ENCODE assay signal across 13 mouse cellular contexts in genomic region chr11:67125361-67125760, GRCm38 (mm10). TPM values are rescaled to one million over a fixed set of nuclear protein-coding genes. Genes with fewer than 3 reads are reported as not detected.
DNase-seq lines count a peak whose midpoint lies in the region; ATAC-seq and TF ChIP-seq lines count a peak whose summit lies in the region.
"Had no signal": no experiment of that assay in that cellular context is flagged by ENCODE, and none has a peak within 500 bp of the region (broad histone marks: within the 10 kb centered on the region; RNA-seq: fewer than 3 reads in every experiment).

No protein-coding gene starts in this region.

- H3K4me3 ChIP-seq in midbrain, embryonic 11.5 days (ENCODE audit: low read depth, low read length), result no peak overlapping the region
- H3K4me3 ChIP-seq in midbrain, embryonic 14.5 days (replicated peaks; ENCODE audit: low read depth, low read length), result no peak overlapping the region
- H3K4me3 ChIP-seq in intestine, postnatal 0 days (ENCODE audit: low read depth, low read length), result no peak overlapping the region
- H3K4me3 ChIP-seq: heart, embryonic 12.5 days had no signal

- H3K36me3 ChIP-seq in midbrain, embryonic 11.5 days (ENCODE audit: control insufficient read depth, insufficient read depth, low read length), result no peaks in the 10 kb centered on the region
- H3K36me3 ChIP-seq in midbrain, embryonic 14.5 days (ENCODE audit: control insufficient read depth, insufficient read depth, low read length), result no peaks in the 10 kb centered on the region
- H3K36me3 ChIP-seq in intestine, postnatal 0 days (ENCODE audit: control insufficient read depth, insufficient read depth), result no peaks in the 10 kb centered on the region
- H3K36me3 ChIP-seq: heart, embryonic 12.5 days had no signal

- H3K27ac ChIP-seq in midbrain, embryonic 11.5 days (ENCODE audit: low read depth, low read length), result no peak overlapping the region
- H3K27ac ChIP-seq in midbrain, embryonic 14.5 days (replicated peaks; ENCODE audit: low read depth, low read length), result no peak overlapping the region
- no peak overlapping the region for H3K27ac ChIP-seq in intestine, postnatal 0 days (ENCODE audit: low read depth, low read length)

- 79% methylated on average over 17 of the region's 17 CpGs for WGBS in midbrain, embryonic 11.5 days
- 71% methylated on average over 17 of the region's 17 CpGs for WGBS in midbrain, embryonic 14.5 days
- WGBS in intestine, postnatal 0 days, result 80% methylated on average over 17 of the region's 17 CpGs

- peak; percentile 39 for DNase-seq in midbrain, embryonic 11.5 days (ENCODE audit: low spot score, missing footprints)
- no peak for DNase-seq in midbrain, embryonic 14.5 days
- peak; percentile 39 to 53 for DNase-seq in frontal cortex, postnatal 25 days (ENCODE audit: low spot score in 2 of 2)
- peak; percentile 65 to 84 for DNase-seq in left cerebral cortex, postnatal 36 days (ENCODE audit: low spot score in 2 of 2)
- peak; percentile 95 for DNase-seq in skeletal muscle tissue, adult 2 months (ENCODE audit: low read depth, low spot score)
- DNase-seq in adrenal gland, adult 8-10 months, result no peak
- DNase-seq: cerebellum, adult 18-20 months; thymus, postnatal 14 days had no signal

- no peak overlapping the region for H3K4me2 ChIP-seq in midbrain, embryonic 11.5 days
- no peak overlapping the region for H3K4me2 ChIP-seq in midbrain, embryonic 14.5 days (ENCODE audit: low read length)
- no peak overlapping the region for H3K4me2 ChIP-seq in intestine, postnatal 0 days (replicated peaks; ENCODE audit: low read depth)
- H3K4me2 ChIP-seq: heart, embryonic 12.5 days had no signal

- intact Hi-C loops in left cerebral cortex, postnatal 36 days (cut with DNase I), result loop anchor here (2.0 kb wide), 1 partner anchor 103 kb away; no protein-coding TSS in a partner anchor

- no peaks in the 10 kb centered on the region for H3K27me3 ChIP-seq in midbrain, embryonic 11.5 days (ENCODE audit: control insufficient read depth, insufficient read depth, low read length)
- no peaks in the 10 kb centered on the region for H3K27me3 ChIP-seq in midbrain, embryonic 14.5 days (ENCODE audit: control insufficient read depth, insufficient read depth, low read length)
- H3K27me3 ChIP-seq in intestine, postnatal 0 days (replicated peaks; ENCODE audit: control insufficient read depth, insufficient read depth, low read length), result no peaks in the 10 kb centered on the region
- H3K27me3 ChIP-seq: heart, embryonic 12.5 days had no signal

- H3K4me1 ChIP-seq in midbrain, embryonic 11.5 days (ENCODE audit: control insufficient read depth, insufficient read depth, low read length), result no peaks in the 10 kb centered on the region
- no peaks in the 10 kb centered on the region for H3K4me1 ChIP-seq in midbrain, embryonic 14.5 days (ENCODE audit: control insufficient read depth, insufficient read depth, low read length)
- no peaks in the 10 kb centered on the region for H3K4me1 ChIP-seq in intestine, postnatal 0 days (replicated peaks; ENCODE audit: control insufficient read depth, insufficient read depth, low read length)
- H3K4me1 ChIP-seq: heart, embryonic 12.5 days had no signal

- H3K9ac ChIP-seq in midbrain, embryonic 11.5 days (ENCODE audit: low read length), result no peak overlapping the region
- no peak overlapping the region for H3K9ac ChIP-seq in midbrain, embryonic 14.5 days (replicated peaks; ENCODE audit: low read length)
- no peak overlapping the region for H3K9ac ChIP-seq in intestine, postnatal 0 days (ENCODE audit: low read depth, low read length)
- H3K9ac ChIP-seq: heart, embryonic 12.5 days had no signal

- TF ChIP-seq CTCF in intestine, postnatal 0 days (IDR thresholded peaks at IDR 0.05; ENCODE audit: low read depth), result no peak

- H3K9me3 ChIP-seq in midbrain, embryonic 11.5 days (ENCODE audit: control insufficient read depth, low read length), result no peaks in the 10 kb centered on the region
- H3K9me3 ChIP-seq in midbrain, embryonic 14.5 days (ENCODE audit: control insufficient read depth, low read length), result no peaks in the 10 kb centered on the region
- H3K9me3 ChIP-seq in intestine, postnatal 0 days (ENCODE audit: control insufficient read depth), result no peaks in the 10 kb centered on the region
- H3K9me3 ChIP-seq: heart, embryonic 12.5 days had no signal

- ATAC-seq in midbrain, embryonic 11.5 days (ENCODE audit: low FRiP score), result no peak
- no peak for ATAC-seq in midbrain, embryonic 14.5 days (ENCODE audit: low FRiP score, low TSS enrichment)
- no peak for ATAC-seq in intestine, postnatal 0 days
- ATAC-seq: activated CD4-positive, CD25-positive, alpha-beta regulatory T cell, adult 4 months; hindbrain, embryonic 16.5 days; lung, postnatal 0 days had no signal

RNA-seq across cellular contexts. Expression of gene Myh2, which starts 45.5 kb away (rescaled TPM):
- polyA plus RNA-seq in midbrain, embryonic 11.5 days (2014; fragmentation: Nextera tagmentation; extraction: Ambion mirVana), result not detected in 2 replicates
- 0.04 and 0.16 TPM in 2 replicates for polyA plus RNA-seq in midbrain, embryonic 14.5 days (2014; fragmentation: Nextera tagmentation; extraction: Ambion mirVana)
- total RNA-seq in left cerebral cortex, postnatal 36 days (2021), result under 1 TPM; 0.63 to 0.69 TPM
- total RNA-seq in adrenal gland, adult 8-10 months (2022), result not detected
- 0.05 and 0.07 TPM in 2 replicates for polyA plus RNA-seq in intestine, postnatal 0 days (2015; fragmentation: Nextera tagmentation; extraction: Ambion mirVana)
- polyA plus RNA-seq: activated CD4-positive, CD25-positive, alpha-beta regulatory T cell, adult 4 months; heart, embryonic 12.5 days; lung, postnatal 0 days had no signal

RNA-seq across cellular contexts. Expression of gene Myh3, which starts 47.3 kb away (rescaled TPM):
- 0.51 and 0.54 TPM in 2 replicates for polyA plus RNA-seq in midbrain, embryonic 11.5 days (2014; fragmentation: Nextera tagmentation; extraction: Ambion mirVana)
- 0.12 and 0.18 TPM in 2 replicates for polyA plus RNA-seq in midbrain, embryonic 14.5 days (2014; fragmentation: Nextera tagmentation; extraction: Ambion mirVana)
- 1 to 10 TPM; 3.5 to 6.2 TPM for total RNA-seq in left cerebral cortex, postnatal 36 days (2021)
- total RNA-seq in adrenal gland, adult 8-10 months (2022), result under 1 TPM in 3 of 4 experiments, not detected in 1; 0.05 to 0.17 (median 0.09) TPM
- polyA plus RNA-seq in intestine, postnatal 0 days (2015; fragmentation: Nextera tagmentation; extraction: Ambion mirVana), result 0.10 and 0.14 TPM in 2 replicates

Comparison
In these comparisons a context has a peak if more than half of its experiments do, and no peak if none do; other contexts are left out.
1. DNase-seq: peak in midbrain, embryonic 11.5 days (single experiment), frontal cortex, postnatal 25 days (2 of 2), left cerebral cortex, postnatal 36 days (2 of 2) and skeletal muscle tissue, adult 2 months (single experiment); none in midbrain, embryonic 14.5 days (single experiment) and adrenal gland, adult 8-10 months (single experiment).